Mouse (Mus musculus) cerebellum, postnatal 36 days (tissue): Measurements from ENCODE around the gene Ltbp4.
A peak's percentile ranks its signal among the peaks of the same experiment; 100 is the strongest.

ENCODE experiments used
- DNase-seq, 2 experiments: peaks; one replicate each; pipeline ENCODE4 v3.0.0; 2021 to 2022; ENCODE audit warnings: mixed read lengths in 2 of 2

Gene Ltbp4

DNA sequence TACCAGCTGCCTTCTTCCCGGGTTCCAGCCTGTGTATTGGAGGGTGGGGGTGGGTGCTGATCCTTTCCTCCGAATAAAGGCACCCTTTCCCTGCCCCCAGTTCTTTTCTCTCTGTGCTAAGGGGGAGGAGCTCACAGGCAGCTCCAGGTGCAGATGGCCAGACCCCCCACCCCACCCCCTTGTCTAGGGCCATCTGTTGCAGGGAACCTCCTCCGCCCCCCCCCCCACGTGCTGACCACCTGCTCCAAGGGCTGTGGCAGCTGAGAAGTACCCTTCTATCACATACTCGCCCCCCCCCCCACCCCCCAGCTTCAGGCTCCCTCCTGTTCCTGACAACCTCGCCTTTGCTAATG is 79.7 kb downstream of the Ltbp4 start:
- peak in 1 of 2 experiments; percentile 58 for DNase-seq

DNA sequence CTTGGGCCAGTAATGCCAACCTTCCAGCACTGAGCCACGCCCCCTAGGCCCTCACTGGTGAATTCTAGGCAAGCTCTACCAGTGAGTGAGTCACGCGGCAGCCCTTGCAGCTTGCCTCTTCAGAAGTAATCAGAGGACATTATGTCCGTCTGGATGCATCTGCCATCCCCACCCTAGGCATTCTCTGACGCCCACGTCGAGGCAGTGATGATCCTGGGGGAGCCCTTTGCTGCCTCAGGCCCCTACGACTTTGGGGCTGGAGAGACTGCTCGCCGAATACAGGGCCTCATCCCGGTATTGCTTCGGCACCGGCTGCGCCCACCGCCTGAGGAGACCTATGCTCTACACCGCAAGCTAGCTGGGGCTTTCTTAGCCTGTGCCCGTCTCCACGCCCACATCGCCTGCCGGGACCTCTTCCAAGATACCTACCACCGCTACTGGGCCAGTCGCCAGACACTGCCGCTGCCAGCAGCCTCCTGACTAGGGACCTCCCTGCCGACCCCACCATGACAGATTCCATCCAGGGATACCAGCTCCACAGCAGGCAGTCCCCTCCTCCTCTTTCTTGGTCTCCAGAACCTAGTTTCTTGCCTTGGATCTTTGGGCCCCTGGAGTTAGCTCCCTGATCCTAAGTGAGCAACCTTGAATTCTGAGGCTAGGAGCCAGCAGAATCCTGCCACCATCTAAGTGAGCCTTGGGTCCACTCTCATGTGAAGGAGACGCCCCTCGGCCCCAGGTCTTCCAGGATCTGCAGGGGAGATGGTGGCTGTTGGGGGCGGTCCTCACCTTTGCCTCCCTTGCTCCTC is 80.2 kb downstream of the Ltbp4 start:
- DNase-seq, result peak; percentile 76

DNA sequence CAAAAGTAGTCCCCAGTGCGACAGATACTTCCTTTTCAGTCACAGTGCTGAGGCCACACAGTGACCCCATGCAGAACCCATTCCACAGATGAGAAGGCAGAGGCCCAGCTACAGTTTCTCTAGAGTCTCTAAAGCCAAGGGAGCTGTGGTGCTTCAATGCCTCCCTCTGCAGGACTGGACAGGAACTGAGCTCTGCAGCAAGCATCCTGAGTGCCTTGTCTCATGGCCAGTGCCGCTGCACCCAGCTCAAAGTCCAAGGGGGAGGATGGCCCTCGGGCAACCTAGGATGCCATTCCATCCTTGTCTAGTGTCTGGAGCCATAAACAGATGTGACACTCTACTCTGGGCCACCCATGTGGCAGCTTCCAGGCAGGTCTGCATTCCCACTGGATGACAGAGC is 81.8 kb downstream of the Ltbp4 start:
- peak in 1 of 2 experiments; percentile 47 for DNase-seq
